Mouse (Mus musculus) cerebellum, adult 9-11 months (tissue): ENCODE results near the gene Arnt2.

ENCODE experiments used
- DNase-seq: peaks from one replicate; pipeline ENCODE4 v3.0.0; 2022

Gene Arnt2

DNA sequence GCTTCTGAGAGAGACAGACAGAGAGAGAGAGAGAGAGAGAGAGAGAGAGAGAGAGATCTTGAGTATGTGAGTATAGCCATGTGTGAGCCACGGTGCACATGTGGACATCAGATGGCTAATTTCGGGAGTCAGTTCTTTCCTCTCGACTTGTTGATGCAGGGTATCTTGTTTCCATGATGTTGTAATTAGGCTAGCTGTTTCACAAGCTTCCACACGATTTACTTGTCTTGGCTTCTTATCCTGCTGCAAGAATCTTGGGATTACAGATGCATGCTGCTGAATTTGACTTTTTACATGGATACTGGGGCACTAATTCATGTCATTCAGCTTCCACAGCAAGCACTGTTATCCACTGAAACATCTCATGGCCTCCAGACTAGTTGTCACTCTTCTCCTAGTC lies 178.6 kb downstream of the Arnt2 start:
- no peak for DNase-seq

DNA sequence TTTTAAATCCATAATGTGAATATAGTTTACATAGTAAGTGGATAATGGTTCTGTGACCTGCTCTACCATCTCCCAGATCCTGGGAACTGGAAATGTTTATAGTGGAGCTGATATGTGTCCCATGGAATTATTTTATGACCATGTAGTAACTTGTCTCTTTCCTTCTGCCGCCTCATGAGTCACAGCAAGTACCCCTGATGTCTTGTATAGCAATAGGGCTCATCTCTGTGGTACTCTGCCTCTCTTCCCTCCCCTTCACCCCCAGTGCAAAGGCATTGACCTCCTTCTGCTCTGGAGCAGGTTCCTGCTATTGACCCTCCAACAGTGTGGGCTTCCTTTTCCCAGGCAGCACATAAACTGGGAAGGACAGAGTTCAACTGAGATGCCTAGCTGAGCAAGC lies 182.3 kb downstream of the Arnt2 start:
- no peak for DNase-seq

DNA sequence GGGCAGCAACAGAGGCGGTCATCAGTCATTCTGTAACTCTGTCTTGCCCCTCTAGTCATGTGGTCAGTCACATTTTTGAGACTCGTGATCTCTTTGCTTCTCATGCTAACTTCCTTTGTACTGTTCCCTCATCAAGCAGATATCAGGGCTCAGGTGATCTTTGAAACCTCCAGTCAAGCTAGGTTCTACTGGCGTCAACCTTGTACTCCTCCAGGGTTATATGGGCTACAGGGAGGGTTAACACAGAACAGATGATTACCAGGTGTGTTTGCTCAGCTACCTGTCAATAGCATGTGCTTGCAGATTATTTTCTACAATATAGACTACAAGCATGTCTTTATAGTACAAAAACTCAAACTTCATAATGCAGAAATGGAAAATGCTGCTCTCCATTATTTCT lies 183.1 kb downstream of the Arnt2 start:
- DNase-seq: no peak

DNA sequence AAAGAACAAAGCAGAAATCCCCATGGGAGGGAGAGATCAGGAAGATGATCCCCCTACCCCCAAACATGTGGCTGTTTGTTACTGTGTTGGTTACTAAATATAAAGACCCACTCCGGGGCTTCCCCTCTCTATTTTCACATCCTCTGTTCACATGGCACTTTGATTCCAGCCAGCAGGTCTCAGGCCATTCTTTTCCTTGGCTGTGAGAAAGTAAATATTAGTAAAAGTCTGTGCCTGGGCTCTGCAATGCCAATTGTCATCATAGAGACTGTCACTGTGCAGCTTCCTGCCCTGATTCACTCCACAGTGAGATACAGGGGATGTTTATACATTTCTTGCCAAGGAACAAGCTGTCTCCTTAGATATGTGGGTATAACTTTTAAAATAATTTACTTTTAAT lies 197.9 kb downstream of the Arnt2 start:
- DNase-seq: no peak

DNA sequence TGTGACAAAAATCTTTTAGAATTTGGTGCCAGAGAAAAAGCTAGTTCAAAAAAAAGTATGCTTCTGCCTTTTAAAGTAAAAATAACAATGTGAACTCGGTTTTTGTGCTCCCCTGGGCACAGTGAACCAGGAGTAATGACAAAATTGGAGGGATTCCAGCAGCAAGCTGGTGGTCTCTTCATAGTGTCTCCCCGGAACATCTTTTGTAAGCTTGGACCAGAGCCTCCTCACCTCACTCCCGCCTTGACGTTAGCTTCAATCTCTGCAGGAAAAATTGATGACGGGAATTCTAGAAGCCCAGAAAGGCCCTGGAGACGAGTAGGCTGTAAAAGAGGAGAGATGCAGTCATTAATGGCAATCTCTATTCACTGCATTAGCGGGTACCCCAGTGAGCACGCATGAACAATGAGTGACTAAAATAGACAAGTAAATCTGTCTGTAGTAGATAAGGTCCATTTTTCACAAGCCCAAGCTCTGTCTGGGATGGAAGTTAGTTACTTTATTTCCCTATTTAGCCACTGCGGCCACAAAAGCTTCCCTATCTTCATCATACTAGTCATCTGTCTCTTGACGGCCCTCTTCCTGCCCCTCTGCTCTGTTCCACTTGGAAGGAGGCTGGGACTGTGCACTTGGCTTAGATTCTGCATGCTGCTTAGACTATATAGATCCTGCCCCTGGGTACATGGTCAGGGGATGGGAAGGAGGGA lies 199.2 kb downstream of the Arnt2 start:
- no peak for DNase-seq

DNA sequence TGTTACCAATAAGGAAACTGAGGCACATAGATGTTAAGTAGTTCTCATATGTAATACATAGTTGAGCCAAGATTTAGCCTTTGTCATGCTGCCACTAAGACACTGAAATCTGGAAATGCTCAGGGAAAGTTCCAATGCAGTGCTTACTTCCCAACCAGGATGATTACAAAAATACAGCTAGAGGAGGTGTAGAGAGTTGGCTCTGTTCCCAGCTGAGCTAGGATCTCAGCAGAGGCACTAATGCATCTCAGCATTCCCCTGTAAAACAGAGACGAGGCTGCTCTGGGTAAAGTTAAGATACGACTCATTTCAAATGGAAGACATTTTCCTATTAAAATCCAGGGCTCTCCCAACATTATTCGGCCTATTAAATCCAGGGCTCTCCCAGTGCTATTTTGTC lies 206.0 kb downstream of the Arnt2 start:
- no peak for DNase-seq

DNA sequence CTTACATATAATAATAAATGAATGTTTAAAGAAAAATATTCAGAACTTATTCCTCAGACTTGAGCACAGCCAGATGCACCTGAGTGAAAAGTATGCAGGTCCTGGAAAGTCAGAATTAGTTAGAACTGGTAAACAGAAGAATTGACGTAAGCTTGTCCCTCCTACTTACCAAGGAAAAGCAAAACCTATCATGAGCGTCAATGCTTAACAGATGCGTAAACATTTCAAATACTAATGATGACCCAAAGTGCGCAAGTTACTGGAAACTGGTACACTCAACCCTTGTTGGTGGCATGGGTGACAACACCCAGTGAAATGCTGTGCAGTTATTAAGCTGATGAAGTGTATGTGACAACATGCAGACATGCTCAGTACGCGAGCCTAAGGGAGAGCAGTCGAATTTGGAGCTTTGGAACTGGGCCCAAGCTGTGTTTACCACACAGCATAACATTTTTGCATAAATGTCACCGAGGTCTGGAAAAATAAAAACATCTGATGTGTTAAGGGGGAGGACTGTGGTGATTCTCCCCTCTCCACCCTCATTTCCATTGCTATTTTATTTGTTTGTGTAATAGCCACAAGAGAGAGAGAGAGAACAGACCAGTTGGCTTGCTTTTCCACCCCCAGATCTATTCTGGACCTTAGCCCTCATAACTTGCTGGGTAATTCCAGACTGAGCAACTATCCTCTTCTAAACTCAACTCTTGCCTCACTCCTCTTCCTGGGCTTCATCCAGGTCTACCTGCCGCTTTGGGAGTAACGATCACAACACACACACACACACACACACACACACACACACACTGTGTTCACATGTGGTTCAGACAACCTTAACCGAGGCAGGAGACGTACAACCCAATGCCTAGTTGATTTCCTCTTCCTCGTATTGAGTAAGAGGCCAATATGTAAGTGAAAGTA lies 208.6 kb downstream of the Arnt2 start:
- no peak for DNase-seq

DNA sequence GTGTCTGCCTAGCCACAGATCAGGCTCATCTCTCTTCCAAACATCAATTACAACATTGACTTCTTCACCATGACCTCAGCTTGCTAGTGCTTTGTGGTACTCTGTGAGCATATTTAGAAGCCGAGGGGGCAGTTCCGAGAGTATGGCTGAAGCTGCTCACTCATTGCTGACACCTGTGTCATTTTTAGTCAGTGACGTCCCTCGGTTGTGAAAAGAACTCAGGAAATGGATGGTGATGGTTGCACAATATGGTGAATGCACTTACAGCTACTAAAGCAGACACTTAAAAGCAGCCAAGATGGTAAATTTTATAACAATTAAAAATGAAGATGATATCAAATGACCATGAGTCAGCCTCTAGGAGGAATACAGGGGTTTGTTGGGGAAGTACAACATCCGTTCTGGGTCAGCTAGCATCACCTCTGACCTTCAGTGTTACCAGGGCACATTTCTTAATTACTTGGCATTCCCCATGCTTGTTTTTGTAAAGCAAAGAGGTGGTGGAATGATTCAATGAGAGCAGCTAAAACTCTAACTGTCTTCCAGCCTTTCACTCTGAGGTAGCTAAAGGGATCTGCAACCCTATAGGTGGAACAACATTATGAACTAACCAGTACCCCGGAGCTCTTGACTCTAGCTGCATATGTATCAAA lies 212.6 kb downstream of the Arnt2 start:
- DNase-seq: no peak
